Mouse (Mus musculus) bone marrow, adult 2 months (tissue): ENCODE data around the gene Plscr3.

ENCODE experiments used
- CTCF ChIP-seq: fragments of 200-500 bp; IDR thresholded peaks from 2 replicates; pipeline ENCODE4 v1.5.1; 2011; ENCODE audit warnings: low read length, control low read depth; ENCODE audit not compliant: control insufficient read depth, insufficient read depth
- POLR2A ChIP-seq: fragments of 200-500 bp; IDR thresholded peaks from 2 replicates; pipeline ENCODE4 v1.6.1; 2011; ENCODE audit warnings: low read depth, mild to moderate bottlenecking, control low read depth, low read length, borderline replicate concordance; ENCODE audit not compliant: control insufficient read depth

DNA sequence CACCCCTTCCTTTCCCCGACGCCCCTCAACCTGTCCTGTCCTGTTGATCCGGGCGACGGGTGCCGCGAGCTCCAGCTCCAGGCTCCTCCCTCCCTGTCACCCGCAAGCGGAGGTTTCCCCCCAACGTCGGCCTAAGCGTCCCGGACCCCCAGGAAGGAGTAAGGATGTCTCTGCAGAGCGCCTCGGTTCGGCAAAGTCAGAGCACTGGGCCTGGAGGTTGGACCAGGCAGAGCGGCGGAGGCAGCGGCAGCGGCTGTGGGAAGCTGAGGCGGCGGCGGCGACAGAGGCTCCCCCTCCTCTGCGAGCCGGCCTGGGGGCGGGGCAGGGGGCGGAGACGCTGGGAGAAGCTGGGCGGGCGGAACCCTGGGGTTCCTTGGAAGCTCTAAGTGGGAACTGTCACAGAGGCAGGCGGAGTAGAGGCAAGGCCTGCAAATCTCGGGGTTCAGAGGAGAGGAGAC lies 43.5 kb upstream of the Plscr3 start:
- no peak for TF ChIP-seq CTCF
- TF ChIP-seq POLR2A = no peak
